Mouse (Mus musculus) kidney, embryonic 14.5 days (tissue): Measurements from ENCODE around the gene Hc. TPM values are rescaled to one million over a fixed set of nuclear protein-coding genes. Genes with fewer than 3 reads are reported as not detected.

ENCODE experiments used
- ATAC-seq: fragments of 200-750 bp; cut with Nextera tagmentation; 2 replicates; pipeline ENCODE4 v1.8.0; 2017; ENCODE audit warnings: moderate number of reproducible peaks, mild to moderate bottlenecking, moderate TSS enrichment, moderate library complexity; ENCODE audit not compliant: low FRiP score, low TSS enrichment
- H3K27ac ChIP-seq: fragments of 300-500 bp; sonication (generic); 2 replicates; pipeline ENCODE4 v1.5.1; 2014; ENCODE audit warnings: low read depth, mild to moderate bottlenecking, low read length, moderate library complexity, mixed read lengths
- H3K27me3 ChIP-seq: fragments of 300-500 bp; sonication (generic); 2 replicates; pipeline ENCODE4 v1.6.1; 2014; ENCODE audit warnings: mild to moderate bottlenecking, low read length; ENCODE audit not compliant: control insufficient read depth, insufficient read depth
- H3K36me3 ChIP-seq: fragments of 300-500 bp; sonication (generic); 2 replicates; pipeline ENCODE4 v1.6.1; 2014; ENCODE audit warnings: low read length, mixed read lengths; ENCODE audit not compliant: control insufficient read depth, insufficient read depth
- H3K4me1 ChIP-seq: fragments of 300-500 bp; sonication (generic); 2 replicates; pipeline ENCODE4 v1.6.1; 2014; ENCODE audit warnings: low read length, mixed read lengths; ENCODE audit not compliant: control insufficient read depth, insufficient read depth
- H3K4me2 ChIP-seq: fragments of 300-500 bp; sonication (generic); replicated peaks from 2 replicates; pipeline ENCODE4 v1.6.1; 2014; ENCODE audit warnings: low read depth, mild to moderate bottlenecking, low read length
- H3K4me3 ChIP-seq: fragments of 300-500 bp; sonication (generic); 2 replicates; pipeline ENCODE4 v1.5.1; 2014; ENCODE audit warnings: mild to moderate bottlenecking, low read length
- H3K9ac ChIP-seq: fragments of 300-500 bp; sonication (generic); 2 replicates; pipeline ENCODE4 v1.6.1; 2014; ENCODE audit warnings: low read depth, mild to moderate bottlenecking, low read length, moderate library complexity
- H3K9me3 ChIP-seq: fragments of 300-500 bp; sonication (generic); 2 replicates; pipeline ENCODE4 v1.6.1; 2016; ENCODE audit warnings: low read length; ENCODE audit not compliant: control insufficient read depth
- WGBS: fragments of 180-500 bp; shearing (Covaris S2); extraction: QIAGEN DNeasy Blood & Tissue Kit; methylation state at CpG from one replicate; pipeline ENCODE4 v1.1.7; 2014; 5-methylcytosine and 5-hydroxymethylcytosine counted together
- polyA plus RNA-seq: library from polyadenylated mRNA; unstranded; fragments of >200 nt; fragmentation: Nextera tagmentation; extraction: Ambion mirVana; gene quantifications from 2 replicates; pipeline ENCODE4 v1.2.1, GENCODE M21; 2014

The Hc gene
- polyA plus RNA-seq, 1 experiment from 2014 or later: 0.43 TPM

DNA sequence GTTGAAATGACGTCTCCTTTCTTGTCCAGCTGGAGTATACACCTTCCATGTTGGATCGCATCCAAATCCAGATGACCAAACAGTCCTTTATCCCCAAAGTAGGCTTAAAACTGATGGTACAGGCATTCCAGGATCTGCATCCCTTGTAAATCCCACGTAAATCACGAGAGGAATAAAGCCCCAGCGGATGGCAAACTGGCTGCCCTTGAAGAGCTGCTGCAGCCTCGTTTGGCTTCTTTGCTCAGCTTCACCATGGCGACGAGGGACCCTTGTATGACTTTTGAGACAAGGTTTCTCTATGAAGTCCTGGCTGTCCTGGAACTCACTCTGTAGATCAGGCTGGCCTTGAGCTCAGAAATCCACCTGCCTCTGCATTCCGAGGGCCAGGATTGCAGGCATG lies 96.6 kb downstream of the Hc start:
- Histone ChIP-seq H3K4me1 (peaks cover 18% of the 10 kb centered on the region; the same call in 1 of the 2 replicates), H3K9ac (no peak overlapping the region), H3K36me3 (no peaks in the 10 kb centered on the region), H3K27ac (peak overlapping the region; percentile 43; the same call in 1 of the 2 replicates), H3K4me2 (no peak overlapping the region), H3K4me3 (no peak overlapping the region), H3K27me3 (no peaks in the 10 kb centered on the region), H3K9me3 (no peaks in the 10 kb centered on the region)
- 67% methylated on average over 9 of the region's 9 CpGs for WGBS
- no peak for ATAC-seq

DNA sequence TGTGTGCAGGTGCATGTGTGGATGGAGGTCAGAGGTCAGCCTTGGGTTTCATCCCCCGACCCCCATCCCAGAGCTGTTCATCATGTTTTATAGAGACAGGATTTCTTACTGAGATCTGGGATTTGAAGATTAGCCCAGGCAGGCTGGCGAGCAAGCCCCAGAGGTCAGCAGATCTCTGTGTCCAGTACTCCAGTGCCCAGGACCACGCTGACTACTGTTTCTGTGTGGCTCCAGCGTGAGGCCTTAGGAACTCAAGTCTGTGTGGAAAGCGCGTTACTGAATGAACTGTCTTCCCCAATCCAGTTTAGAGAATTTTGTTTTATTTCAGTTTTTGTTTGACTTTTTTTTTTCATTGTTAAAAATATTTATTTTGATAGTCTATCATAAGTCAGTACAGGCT lies 97.0 kb downstream of the Hc start:
- no peaks in the 10 kb centered on the region for H3K27me3 ChIP-seq
- H3K4me3 ChIP-seq: no peak overlapping the region
- no peak overlapping the region for H3K9ac ChIP-seq
- H3K9me3 ChIP-seq: no peaks in the 10 kb centered on the region
- H3K4me1 ChIP-seq: peaks cover 18% of the 10 kb centered on the region; the same call in 1 of the 2 replicates
- H3K27ac ChIP-seq: peak overlapping the region; percentile 43; the same call in 1 of the 2 replicates
- no peak for ATAC-seq
- 64% methylated on average over 6 of the region's 6 CpGs for WGBS
- H3K4me2 ChIP-seq: no peak overlapping the region
- H3K36me3 ChIP-seq: no peaks in the 10 kb centered on the region

DNA sequence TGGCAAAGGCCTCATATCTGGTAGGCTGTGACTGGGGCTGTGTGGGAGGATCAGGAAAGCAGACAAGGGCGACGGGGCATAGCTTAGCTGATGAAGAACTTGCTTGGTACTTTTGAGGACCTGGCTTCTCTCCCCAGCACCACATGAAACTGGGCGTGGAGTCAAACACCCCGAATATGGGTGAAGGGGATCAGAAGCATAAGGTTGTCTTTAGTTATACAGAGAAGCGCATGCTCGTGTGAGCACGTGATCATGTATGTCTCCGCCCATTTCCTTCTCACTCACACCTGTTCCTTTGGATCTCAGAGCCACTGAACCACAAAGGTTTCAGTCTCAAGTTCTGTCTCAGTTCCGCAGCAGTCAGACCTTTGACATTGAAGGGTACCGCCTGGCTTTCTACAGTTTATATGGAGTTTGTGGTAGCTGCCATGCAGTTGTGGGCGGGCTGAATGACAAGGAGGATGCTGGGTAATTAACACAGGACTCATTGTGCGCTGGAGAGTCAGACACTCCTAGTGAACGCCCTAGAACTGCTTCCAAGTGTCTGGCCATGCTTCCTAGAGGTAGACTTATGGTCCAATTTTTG lies 97.8 kb downstream of the Hc start:
- Histone ChIP-seq H3K27ac (peak overlapping the region; percentile 44; the same call in 1 of the 2 replicates), H3K4me3 (no peak overlapping the region; the same call in 1 of the 2 replicates), H3K9ac (no peak overlapping the region), H3K4me1 (peaks cover 18% of the 10 kb centered on the region; the same call in 1 of the 2 replicates), H3K4me2 (no peak overlapping the region; the same call in 1 of the 2 replicates), H3K36me3 (no peaks in the 10 kb centered on the region), H3K9me3 (no peaks in the 10 kb centered on the region), H3K27me3 (no peaks in the 10 kb centered on the region)
- WGBS: 43% methylated on average over 13 of the region's 13 CpGs
- ATAC-seq: peak; percentile 72

DNA sequence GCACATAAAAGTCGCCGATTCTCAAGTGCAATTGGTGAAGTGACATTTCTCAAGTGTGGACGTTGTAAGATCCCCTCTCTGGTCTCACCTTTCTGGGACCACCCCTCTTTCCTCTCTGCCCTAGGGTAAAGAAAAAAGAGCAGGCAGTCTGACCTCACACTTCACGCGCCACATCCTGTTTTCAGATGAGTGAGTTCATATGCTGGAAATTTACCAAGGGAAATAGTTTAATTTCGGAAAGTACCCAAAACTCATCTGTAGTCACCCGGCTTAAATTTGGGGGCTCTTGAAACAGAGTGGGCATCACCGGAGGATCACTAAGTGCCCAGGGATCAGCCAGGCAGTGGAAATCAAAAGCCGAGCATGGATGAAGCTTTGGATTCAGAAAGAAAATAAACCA lies 98.3 kb downstream of the Hc start:
- H3K36me3 ChIP-seq: no peaks in the 10 kb centered on the region
- H3K4me2 ChIP-seq: no peak overlapping the region; the same call in 1 of the 2 replicates
- 54% methylated on average over 9 of the region's 9 CpGs for WGBS
- H3K4me1 ChIP-seq: peaks cover 18% of the 10 kb centered on the region; the same call in 1 of the 2 replicates
- no peak overlapping the region for H3K4me3 ChIP-seq
- no peaks in the 10 kb centered on the region for H3K27me3 ChIP-seq
- H3K27ac ChIP-seq: peak overlapping the region; percentile 44; the same call in 1 of the 2 replicates
- H3K9me3 ChIP-seq: no peaks in the 10 kb centered on the region
- no peak overlapping the region for H3K9ac ChIP-seq
- no peak for ATAC-seq

DNA sequence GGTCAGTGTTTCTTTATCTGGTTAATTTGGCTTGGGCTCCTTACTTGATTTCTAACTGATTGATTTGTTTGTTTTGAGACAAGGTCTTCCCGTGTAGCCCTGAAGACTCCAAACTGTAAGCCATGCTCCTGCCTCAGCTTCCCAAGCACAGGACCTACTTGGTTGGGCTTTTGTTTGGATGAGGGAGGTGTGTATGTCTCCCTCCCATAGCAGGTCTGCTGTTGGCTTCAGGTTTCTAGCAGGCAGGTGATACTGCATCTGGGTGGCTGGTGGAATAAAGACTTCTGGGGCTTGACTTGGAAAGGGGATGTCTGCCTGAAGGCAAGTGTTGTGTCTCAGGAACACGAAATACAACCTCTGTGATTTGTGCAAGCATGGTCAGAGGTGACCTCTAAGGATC lies 99.0 kb downstream of the Hc start:
- Histone ChIP-seq H3K36me3 (no peaks in the 10 kb centered on the region), H3K4me3 (no peak overlapping the region), H3K27ac (no peak overlapping the region), H3K9ac (no peak overlapping the region), H3K27me3 (no peaks in the 10 kb centered on the region), H3K4me2 (no peak overlapping the region), H3K4me1 (peaks cover 18% of the 10 kb centered on the region; the same call in 1 of the 2 replicates), H3K9me3 (no peaks in the 10 kb centered on the region)
- no peak for ATAC-seq
- 72% methylated on average over 2 of the region's 2 CpGs for WGBS

DNA sequence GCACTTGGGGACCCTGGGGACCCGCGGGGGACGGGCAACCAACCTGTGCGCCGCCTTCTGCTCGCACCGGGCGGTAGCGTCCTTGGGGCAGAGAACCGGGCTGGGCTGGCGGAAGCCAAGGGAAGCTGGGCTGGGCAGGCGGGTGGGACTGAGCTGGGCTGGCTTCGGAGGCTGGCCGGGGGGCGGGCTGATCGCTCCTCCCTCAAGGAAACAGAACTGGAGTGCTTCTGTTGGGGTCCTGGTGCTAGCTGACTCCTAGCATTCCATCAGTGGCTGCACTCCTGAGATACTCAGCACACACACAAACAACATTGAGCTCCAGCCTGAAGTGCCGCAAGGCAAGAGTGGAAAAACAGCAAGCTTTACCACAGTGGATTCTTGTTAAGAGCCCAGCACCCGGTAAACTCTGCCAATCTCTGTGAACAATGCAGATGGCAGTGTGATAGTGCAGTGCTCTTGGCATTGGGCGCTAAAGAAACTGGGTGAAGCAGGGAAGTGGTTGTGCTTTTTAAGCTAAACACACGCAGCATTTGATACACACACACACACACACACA lies 99.7 kb downstream of the Hc start, which contains the start of gene Traf1:
Gene Traf1, minus strand, starts transcription at position 292 of the 556 bp plus-strand sequence.
- Histone ChIP-seq H3K9ac (peak within 1 kb of the TSS; percentile 53; the same call in 1 of the 2 replicates), H3K9me3 (no peaks in the 10 kb centered on the region), H3K4me1 (peaks cover 18% of the 10 kb centered on the region; the same call in 1 of the 2 replicates), H3K27me3 (no peaks in the 10 kb centered on the region), H3K4me3 (peak within 1 kb of the TSS; percentile 33), H3K36me3 (no peaks in the 10 kb centered on the region), H3K27ac (peak within 1 kb of the TSS; percentile 37; the same call in 1 of the 2 replicates), H3K4me2 (peak within 1 kb of the TSS; percentile 56)
- WGBS: 9% methylated on average over 20 of the region's 20 CpGs
- peak; percentile 56; the same call in 1 of the 2 replicates for ATAC-seq

DNA sequence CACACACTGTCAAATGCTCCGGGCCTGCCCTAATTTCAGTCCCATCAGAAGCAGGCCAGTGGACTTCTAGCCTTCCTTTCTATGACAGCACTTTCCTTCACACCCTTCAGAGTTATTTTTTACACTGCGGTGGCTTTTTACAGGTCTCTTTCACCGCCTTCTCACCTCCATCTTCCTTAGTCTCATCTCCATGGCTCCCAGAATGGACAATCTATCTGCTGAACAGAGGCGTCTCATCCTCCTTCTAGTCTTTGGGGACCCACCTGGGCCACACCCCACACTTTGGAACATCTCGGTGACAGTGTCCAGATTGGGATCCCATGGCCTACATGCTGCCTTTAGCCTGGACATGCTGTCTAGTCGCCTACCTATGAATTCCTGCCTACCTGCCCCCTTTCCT lies 100.3 kb downstream of the Hc start:
- Histone ChIP-seq H3K9me3 (no peaks in the 10 kb centered on the region), H3K27me3 (no peaks in the 10 kb centered on the region), H3K27ac (0 out of 2 replicates have a peak overlapping the region, but pooled peaks have one; percentile 37), H3K36me3 (no peaks in the 10 kb centered on the region), H3K9ac (peak overlapping the region; percentile 53; the same call in 1 of the 2 replicates), H3K4me1 (peaks cover 18% of the 10 kb centered on the region; the same call in 1 of the 2 replicates), H3K4me2 (peak overlapping the region; percentile 56), H3K4me3 (peak overlapping the region; percentile 33)
- 66% methylated on average over 6 of the region's 6 CpGs for WGBS
- ATAC-seq: no peak

DNA sequence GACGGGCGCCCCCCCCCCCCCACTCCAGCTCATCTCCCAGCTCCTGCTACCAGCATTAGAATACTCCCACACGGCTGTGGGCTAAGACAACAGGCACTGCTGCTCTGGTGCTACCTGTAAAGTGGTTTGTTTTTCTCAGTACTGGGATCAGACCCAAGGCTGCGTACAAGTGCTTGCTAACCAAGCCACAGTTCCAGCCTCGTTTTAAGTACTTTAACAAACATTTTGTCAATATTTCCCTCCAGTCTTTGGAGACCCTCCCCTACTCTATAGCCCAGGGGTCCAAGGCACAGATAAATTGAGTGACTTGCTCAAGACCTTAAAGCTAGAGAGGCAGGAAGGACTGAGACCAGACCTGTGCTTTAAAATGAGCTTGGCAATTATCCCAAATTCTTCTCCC lies 100.8 kb downstream of the Hc start:
- no peaks in the 10 kb centered on the region for H3K9me3 ChIP-seq
- no peak overlapping the region for H3K4me3 ChIP-seq
- H3K9ac ChIP-seq: no peak overlapping the region
- no peak for ATAC-seq
- no peaks in the 10 kb centered on the region for H3K36me3 ChIP-seq
- H3K27ac ChIP-seq: no peak overlapping the region
- no peaks in the 10 kb centered on the region for H3K27me3 ChIP-seq
- peak overlapping the region; percentile 56; the same call in 1 of the 2 replicates for H3K4me2 ChIP-seq
- peaks cover 14% of the 10 kb centered on the region; the same call in 1 of the 2 replicates for H3K4me1 ChIP-seq
- WGBS: 49% methylated on average over 4 of the region's 5 CpGs

DNA sequence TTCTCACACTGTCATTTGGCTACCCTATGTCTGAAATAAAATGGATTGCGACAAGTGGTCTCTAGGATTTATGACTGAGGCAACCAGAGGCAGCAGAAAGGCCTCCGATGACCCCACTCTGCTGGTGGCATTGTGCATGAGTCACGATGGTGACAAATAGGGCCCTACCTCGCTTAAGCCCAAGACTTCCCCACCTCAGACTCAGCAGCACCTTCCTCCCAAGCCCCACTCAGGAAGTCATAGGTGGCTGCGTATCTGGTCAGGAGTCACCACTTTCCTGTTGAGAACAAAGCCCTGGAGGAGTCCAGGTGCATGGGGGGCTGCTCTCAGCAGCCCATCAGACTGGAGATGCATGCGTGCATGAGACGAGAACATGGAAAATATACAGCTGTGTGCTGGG lies 102.7 kb downstream of the Hc start:
- WGBS: 81% methylated on average over 7 of the region's 7 CpGs
- H3K27ac ChIP-seq: no peak overlapping the region
- no peak for ATAC-seq

More for the DNA sequence above, 102.7 kb downstream of the Hc start:
- H3K9ac ChIP-seq: no peak overlapping the region
- H3K9me3 ChIP-seq: no peaks in the 10 kb centered on the region
- H3K36me3 ChIP-seq: no peaks in the 10 kb centered on the region
- no peak overlapping the region for H3K4me3 ChIP-seq
- H3K27me3 ChIP-seq: no peaks in the 10 kb centered on the region
- H3K4me2 ChIP-seq: no peak overlapping the region
- peaks cover 11% of the 10 kb centered on the region; the same call in 1 of the 2 replicates for H3K4me1 ChIP-seq
